Mouse (Mus musculus) spleen, postnatal 36 days (tissue): ENCODE results near the gene Neurl2.
"Not testable (repeated sequence)": the region's sequence is repeated elsewhere in the genome, so short reads cannot be mapped to it uniquely, and the experiment has no call there.

ENCODE experiments used
- DNase-seq, 2 experiments: peaks; one replicate each; pipeline ENCODE4 v3.0.0; 2022; ENCODE audit warnings: low spot score in 2 of 2, mixed read lengths in 1 of 2

Neurl2 gene

DNA sequence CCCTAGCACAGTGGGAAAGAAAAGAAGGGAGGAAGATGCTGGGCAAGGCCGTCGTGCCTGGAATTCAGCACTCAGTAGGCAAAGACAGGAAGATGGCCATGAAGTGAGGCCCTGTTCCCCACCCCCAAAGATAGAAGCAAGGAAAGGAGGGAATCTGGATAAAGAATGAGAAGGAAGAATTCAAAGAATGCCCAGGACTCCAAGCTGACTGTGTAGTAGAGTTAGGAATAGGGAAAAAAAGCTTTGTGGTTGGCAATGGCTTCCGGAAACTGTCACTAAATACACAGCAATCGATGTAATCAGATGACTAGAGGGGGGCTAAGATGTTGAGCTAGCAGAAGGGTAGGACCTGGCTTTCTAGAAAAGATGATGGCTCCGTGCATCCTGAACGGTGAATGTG lies 16.1 kb downstream of the Neurl2 start:
- no peak for DNase-seq

- no peak for DNase-seq
Observed at GRCm38 (mm10) chr2:164815821-164816220, 17.4 kb downstream of the Neurl2 start.

- DNase-seq: no peak
Observed at GRCm38 (mm10) chr2:164815348-164815747, 17.9 kb downstream of the Neurl2 start.

DNA sequence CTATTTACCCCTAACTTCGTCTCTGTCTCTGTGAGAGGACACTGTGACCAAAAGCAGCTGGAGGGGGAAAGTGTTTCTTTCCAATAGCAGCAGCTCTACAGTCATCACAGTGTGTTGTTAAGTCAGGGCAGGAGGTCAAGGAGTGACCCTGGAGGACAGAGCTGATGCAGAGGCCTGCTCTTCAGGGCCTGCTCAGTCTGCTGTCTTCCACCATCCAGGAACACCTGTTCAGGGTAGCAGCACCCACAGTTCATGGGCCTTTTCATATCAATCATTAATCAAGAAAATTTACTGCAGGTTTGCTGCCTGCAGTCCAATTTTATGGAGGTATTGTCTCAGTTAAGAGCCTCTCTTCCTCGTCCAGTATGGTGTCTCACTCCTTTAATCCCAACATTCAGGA lies 19.7 kb downstream of the Neurl2 start:
- DNase-seq: no peak

GRCm38 (mm10) chr2:164806614-164807013 lies 26.6 kb downstream of the Neurl2 start:
- DNase-seq: no peak

DNA sequence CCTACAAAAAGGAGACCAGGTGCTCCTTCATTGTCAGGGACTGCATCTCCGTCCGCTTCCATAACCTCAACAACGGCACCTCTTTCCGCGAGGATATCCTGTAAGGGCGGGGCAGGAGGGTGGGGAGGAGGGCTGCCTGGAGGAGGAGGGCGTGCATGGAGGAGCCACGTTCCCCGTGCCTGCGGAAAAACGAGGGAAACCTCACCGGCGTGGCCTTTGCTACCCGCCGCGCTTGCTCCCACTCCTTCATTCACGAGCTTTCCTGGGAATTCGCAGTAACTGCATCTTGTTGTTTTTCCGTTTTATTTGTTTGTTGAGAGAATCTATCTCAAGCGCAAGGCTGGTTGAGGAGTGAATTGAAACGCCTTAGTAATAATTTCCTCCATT lies 27.9 kb downstream of the Neurl2 start:
- DNase-seq: no peak

- peak; percentile 97 to 99 for DNase-seq
Observed at GRCm38 (mm10) chr2:164804533-164805331, 28.5 kb downstream of the Neurl2 start, which contains the start of the genes Acot8 and Zswim3. Gene Acot8 (minus strand): TSS chr2:164804882. Gene Zswim3 (plus strand): TSS chr2:164805098.

GRCm38 (mm10) chr2:164803921-164804313 lies 29.3 kb downstream of the Neurl2 start:
- no peak for DNase-seq

- DNase-seq: no peak
Observed at GRCm38 (mm10) chr2:164803201-164803920, 29.9 kb downstream of the Neurl2 start.

GRCm38 (mm10) chr2:164800252-164801004 lies 32.8 kb downstream of the Neurl2 start:
- no peak for DNase-seq

GRCm38 (mm10) chr2:164798554-164798953 lies 34.7 kb downstream of the Neurl2 start:
- not testable (repeated sequence) for DNase-seq

DNA sequence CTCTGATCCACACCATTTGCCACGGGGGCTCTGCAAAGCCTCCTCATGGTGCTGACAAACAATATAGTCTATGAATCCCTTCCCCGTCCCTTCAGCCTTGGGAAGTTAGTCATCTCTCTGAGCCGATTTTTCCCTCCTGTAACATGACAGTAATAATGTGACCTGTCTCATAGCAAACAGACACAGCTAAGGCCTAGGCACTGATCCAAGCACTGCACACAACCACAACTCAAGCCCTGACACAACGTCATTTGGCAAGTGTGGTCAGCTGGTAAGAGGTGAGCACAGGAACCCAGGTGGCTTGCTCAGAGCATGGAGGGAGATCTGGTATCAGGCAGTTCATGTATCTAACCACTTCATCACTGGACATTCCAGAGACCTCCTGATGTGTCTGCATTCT lies 37.4 kb downstream of the Neurl2 start:
- no peak for DNase-seq

DNA sequence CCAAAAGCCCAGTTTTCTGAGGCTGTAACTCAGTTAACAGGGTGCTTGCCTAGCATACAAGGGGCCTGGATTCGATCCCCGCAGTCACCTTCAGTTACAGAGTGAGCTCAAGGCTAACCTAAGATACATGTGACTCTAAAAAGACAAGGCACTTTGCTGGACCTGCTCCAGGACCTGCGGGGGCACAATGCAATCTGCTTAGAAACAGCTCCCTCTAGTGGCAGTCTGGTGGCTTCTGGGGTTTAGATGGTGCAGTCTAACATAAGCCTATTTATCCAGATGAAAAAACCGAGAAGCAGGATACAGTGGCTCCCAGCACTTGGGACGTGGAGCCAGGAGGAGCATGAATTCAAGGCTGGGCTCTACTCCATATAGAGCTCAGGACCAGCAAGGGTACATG lies 39.0 kb downstream of the Neurl2 start:
- DNase-seq: peak; percentile 67 to 81

DNA sequence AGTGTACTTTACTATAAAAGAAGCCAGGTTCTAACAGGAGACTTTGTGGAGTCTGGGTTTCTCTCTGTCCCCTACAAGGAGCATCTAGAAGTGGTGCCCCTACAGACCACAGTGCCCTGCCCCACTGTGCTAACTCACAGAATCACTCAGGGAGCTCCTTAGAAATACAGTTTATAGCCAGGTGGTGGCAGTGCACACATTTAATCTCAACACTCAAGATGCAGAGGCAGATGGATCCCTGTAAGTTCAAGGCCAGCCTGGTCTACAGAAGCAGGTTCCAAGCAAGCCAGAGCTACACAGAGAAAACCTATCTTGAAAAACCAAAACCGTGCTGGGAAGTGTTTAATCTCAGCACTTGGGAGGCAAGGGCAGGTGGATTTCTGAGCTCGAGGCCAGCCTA lies 39.5 kb downstream of the Neurl2 start:
- DNase-seq: no peak

DNA sequence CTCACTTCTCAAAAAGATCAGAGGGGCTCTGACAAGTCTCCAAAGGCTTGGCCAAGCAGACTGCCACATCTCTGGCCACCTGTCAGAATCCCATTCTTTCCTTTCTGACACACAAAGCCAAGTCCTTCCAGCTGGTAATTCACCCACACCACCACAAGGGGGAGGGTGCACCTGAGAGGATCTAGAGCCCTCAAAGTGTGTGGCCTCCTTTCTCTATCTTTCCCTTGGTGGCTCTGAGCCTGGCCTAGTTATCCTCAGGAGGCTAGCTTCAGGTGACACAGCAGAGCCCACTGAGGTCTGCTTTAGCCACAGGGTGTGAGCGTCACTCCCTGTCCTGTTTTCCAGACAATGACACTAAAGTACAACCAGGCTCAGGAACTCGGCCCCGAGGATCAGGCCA lies 40.0 kb downstream of the Neurl2 start:
- peak; percentile 44 to 54 for DNase-seq

- DNase-seq: no peak
Observed at GRCm38 (mm10) chr2:164792400-164793190, 40.7 kb downstream of the Neurl2 start.

DNA sequence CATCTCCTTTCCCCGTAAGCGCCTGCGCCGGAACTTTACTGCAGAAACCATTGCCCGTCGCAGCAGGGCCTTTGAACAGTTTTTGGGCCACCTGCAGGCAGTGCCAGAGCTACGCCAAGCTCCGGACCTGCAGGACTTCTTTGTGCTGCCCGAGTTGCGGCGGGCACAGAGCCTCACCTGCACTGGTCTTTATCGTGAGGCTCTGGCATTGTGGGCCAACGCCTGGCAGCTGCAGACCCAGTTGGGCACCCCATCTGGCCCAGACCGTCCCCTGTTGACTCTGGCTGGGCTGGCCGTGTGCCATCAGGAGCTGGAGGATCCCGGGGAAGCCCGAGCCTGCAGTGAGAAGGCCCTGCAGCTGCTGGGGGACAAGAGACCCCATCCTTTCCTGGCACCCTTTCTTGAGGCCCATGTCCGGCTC lies 41.4 kb downstream of the Neurl2 start:
- no peak for DNase-seq

GRCm38 (mm10) chr2:164790451-164790850 lies 42.8 kb downstream of the Neurl2 start:
- DNase-seq: no peak

DNA sequence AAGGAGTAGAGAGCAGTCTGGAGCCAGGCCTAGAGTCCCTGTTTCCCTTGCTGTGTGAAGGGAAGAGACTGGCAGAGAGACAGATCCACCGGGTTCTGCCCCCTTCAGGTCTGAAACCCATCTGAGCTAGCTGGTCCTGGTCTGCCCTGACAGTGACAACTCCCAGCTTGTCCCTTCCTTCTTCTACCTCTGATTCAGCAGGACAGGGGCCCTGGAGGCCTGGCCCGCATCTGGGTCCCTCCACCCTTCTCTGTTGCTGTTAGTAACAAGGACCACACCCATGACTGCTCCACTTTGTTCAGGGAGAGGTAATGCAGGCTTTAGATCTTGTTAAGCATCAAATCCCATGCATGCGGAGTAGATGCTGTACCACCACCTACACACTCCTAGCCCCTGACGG lies 44.8 kb downstream of the Neurl2 start:
- no peak for DNase-seq

DNA sequence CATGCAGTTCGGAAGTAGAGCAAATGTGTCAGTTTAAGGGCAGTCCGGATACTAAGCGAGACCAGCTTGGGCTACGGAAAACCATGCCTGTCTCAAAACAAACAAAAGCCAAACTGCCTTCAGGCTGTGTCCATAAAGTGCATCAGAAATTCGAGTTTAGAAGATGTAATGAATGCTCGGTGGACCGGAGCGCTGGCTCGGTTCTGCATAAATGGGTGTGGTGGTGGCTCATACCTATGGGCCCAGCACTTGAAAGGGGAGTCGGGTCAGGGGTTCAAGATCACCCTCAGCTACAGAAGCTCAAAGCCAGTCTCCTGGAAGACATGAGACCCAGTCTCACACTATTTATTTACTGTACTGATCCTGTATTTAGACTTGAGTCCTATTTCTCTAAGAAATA lies 45.5 kb downstream of the Neurl2 start:
- no peak for DNase-seq

GRCm38 (mm10) chr2:164787032-164787431 lies 46.2 kb downstream of the Neurl2 start:
- no peak for DNase-seq
